Mouse (Mus musculus): ENCODE data around the gene Gps1. TPM values are rescaled to one million over a fixed set of nuclear protein-coding genes. Genes with fewer than 3 reads are reported as not detected.

Gene Gps1
- total and polyA plus RNA-seq, 3 experiments = 158 to 184 (median 174) TPM

- in situ Hi-C loops (cut with MboI; ENCODE audit: low pct_ligation_motif_present, low pct_unique_long_range_greater_than_20kb, low sequenced_read_pairs) = no loop called here
These were observed 28.0 kb downstream of the Gps1 start for GRCm38 (mm10) chr11:120812068-120812467.

DNA sequence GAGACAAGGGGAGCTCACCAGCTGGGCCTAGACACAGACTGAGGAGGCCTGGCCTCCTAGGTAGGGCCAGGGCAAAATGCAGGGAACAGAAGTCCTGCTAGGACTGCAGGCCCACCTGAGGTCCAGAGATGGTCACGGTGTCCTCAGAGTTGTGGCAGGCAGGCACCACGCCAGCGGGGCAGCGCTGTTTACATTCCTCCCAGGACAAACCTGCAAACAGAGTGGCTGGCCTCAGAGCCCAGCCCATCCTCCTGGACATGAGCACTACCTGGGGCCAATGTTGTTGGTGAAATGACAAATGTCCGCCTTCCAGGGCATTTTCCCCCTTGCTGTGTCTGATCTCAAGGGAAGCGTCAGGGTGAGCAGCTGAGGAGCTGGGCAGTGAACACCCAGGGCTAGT is 33.3 kb downstream of the Gps1 start:
- H3K4me2 ChIP-seq (ENCODE audit: insufficient read depth, low read depth, poor library complexity, severe bottlenecking) = no peak overlapping the region
- TF ChIP-seq E2F4 (IDR thresholded peaks at IDR 0.05; ENCODE audit: insufficient replicate concordance, low read depth, low read length) (no peak), JUN (IDR thresholded peaks at IDR 0.05; ENCODE audit: insufficient read depth, low read depth, low read length) (no peak), POLR2AphosphoS2 (IDR thresholded peaks at IDR 0.05; ENCODE audit: low read depth, low read length) (no peak), SIN3A (IDR thresholded peaks at IDR 0.05; ENCODE audit: low read length) (no peak), KAT2A (IDR thresholded peaks at IDR 0.05; ENCODE audit: insufficient replicate concordance, low read length) (no peak), CHD2 (IDR thresholded peaks at IDR 0.05; ENCODE audit: low read length) (no peak), NELFE (IDR thresholded peaks at IDR 0.05; ENCODE audit: low read depth, low read length) (no peak), RCOR1 (conservative IDR thresholded peaks at IDR 0.05; ENCODE audit: low read depth, low read length) (no peak), TCF12 (IDR thresholded peaks at IDR 0.05; ENCODE audit: low read depth, low read length) (no peak)
- dilution Hi-C loops (cut with MboI; ENCODE audit: extremely low pct_ligation_motif_present, extremely low pct_unique_long_range_greater_than_20kb, low sequenced_read_pairs) (no loop called here), in situ Hi-C loops (cut with MboI; ENCODE audit: low pct_ligation_motif_present, low pct_unique_long_range_greater_than_20kb, low sequenced_read_pairs) (no loop called here)
- H3K9ac ChIP-seq (ENCODE audit: insufficient read depth, low read depth) = no peak overlapping the region
- H3K9me3 ChIP-seq (replicated peaks; ENCODE audit: low read length) = no peaks in the 10 kb centered on the region
- no peak for DNase-seq (ENCODE audit: extremely low read depth)
- H3K4me3 ChIP-seq (replicated peaks in 1 of 3; ENCODE audit: low read depth in 2 of 3, low read length in 2 of 3, poor library complexity in 1 of 3) = no peak overlapping the region
- peaks cover 22% of the 10 kb centered on the region for H3K79me2 ChIP-seq (replicated peaks; ENCODE audit: control insufficient read depth, extremely low read depth, insufficient read depth, poor library complexity, severe bottlenecking)
- no peak overlapping the region for H3K27ac ChIP-seq (ENCODE audit: insufficient read depth, low read depth)
- H3K36me3 ChIP-seq (replicated peaks in 1 of 2; ENCODE audit: control insufficient read depth in 1 of 2, insufficient read depth in 1 of 2, low read length in 1 of 2) = peaks cover 93 to 100% of the 10 kb centered on the region in 2 experiments
- no peaks in the 10 kb centered on the region for H3K27me3 ChIP-seq (replicated peaks)
- peaks cover 9 to 18% of the 10 kb centered on the region in 2 experiments for H3K4me1 ChIP-seq (ENCODE audit: control insufficient read depth in 1 of 2, insufficient read depth in 2 of 2)

More at GRCm38 (mm10) chr11:120812068-120812467, 28.0 kb downstream of the Gps1 start:
- dilution Hi-C loops (cut with MboI; ENCODE audit: extremely low pct_ligation_motif_present, extremely low pct_unique_long_range_greater_than_20kb, low sequenced_read_pairs) = no loop called here
- peaks cover 100% of the 10 kb centered on the region in 2 experiments for H3K36me3 ChIP-seq (replicated peaks in 1 of 2; ENCODE audit: control insufficient read depth in 1 of 2, insufficient read depth in 1 of 2, low read length in 1 of 2)
- no peak overlapping the region for H3K27ac ChIP-seq (ENCODE audit: insufficient read depth, low read depth)
- no peaks in the 10 kb centered on the region for H3K27me3 ChIP-seq (replicated peaks)
- no peak overlapping the region for H3K4me3 ChIP-seq (replicated peaks in 1 of 3; ENCODE audit: low read depth in 2 of 3, low read length in 2 of 3, poor library complexity in 1 of 3)
- TF ChIP-seq RAD21 (IDR thresholded peaks at IDR 0.05; ENCODE audit: low read depth, low read length) (no peak), RCOR1 (conservative IDR thresholded peaks at IDR 0.05; ENCODE audit: low read depth, low read length) (no peak), USF2 (conservative IDR thresholded peaks at IDR 0.05; ENCODE audit: low read depth, low read length) (no peak), BHLHE40 (IDR thresholded peaks at IDR 0.05; ENCODE audit: low read depth, low read length) (no peak), PAX5 (IDR thresholded peaks at IDR 0.05; ENCODE audit: low read length) (no peak), MAZ (IDR thresholded peaks at IDR 0.05; ENCODE audit: low read depth, low read length) (no peak), ZMIZ1 (IDR thresholded peaks at IDR 0.05; ENCODE audit: low read depth, low read length) (no peak), TBP (conservative IDR thresholded peaks at IDR 0.05; ENCODE audit: low read depth, low read length) (no peak), CHD1 (IDR thresholded peaks at IDR 0.05; ENCODE audit: low read depth, low read length) (no peak), CTCF (conservative IDR thresholded peaks at IDR 0.05 in 1 of 2, IDR thresholded peaks at IDR 0.05 in 1 of 2; ENCODE audit: low read depth in 2 of 2, low read length in 2 of 2) (no peak), ZC3H11A (IDR thresholded peaks at IDR 0.05; ENCODE audit: low read depth, low read length) (no peak), JUN (IDR thresholded peaks at IDR 0.05; ENCODE audit: insufficient read depth, low read depth, low read length) (no peak), ETS1 (conservative IDR thresholded peaks at IDR 0.05; ENCODE audit: low read depth, low read length) (no peak), EP300 (IDR thresholded peaks at IDR 0.05; ENCODE audit: low read length) (no peak), TCF12 (IDR thresholded peaks at IDR 0.05; ENCODE audit: low read depth, low read length) (no peak), GABPA (IDR thresholded peaks at IDR 0.05; ENCODE audit: insufficient replicate concordance, low read depth, low read length) (no peak), POLR2AphosphoS2 (IDR thresholded peaks at IDR 0.05; ENCODE audit: low read depth, low read length) (no peak)
- no peak overlapping the region for H3K4me2 ChIP-seq (ENCODE audit: insufficient read depth, low read depth, poor library complexity, severe bottlenecking)
- no peak for DNase-seq (ENCODE audit: extremely low read depth)
- H3K9ac ChIP-seq (ENCODE audit: insufficient read depth, low read depth) = no peak overlapping the region
- H3K79me2 ChIP-seq (replicated peaks; ENCODE audit: control insufficient read depth, extremely low read depth, insufficient read depth, poor library complexity, severe bottlenecking) = no peaks in the 10 kb centered on the region
- H3K4me1 ChIP-seq (ENCODE audit: control insufficient read depth in 1 of 2, insufficient read depth in 2 of 2) = no peaks in the 10 kb centered on the region
- no peaks in the 10 kb centered on the region for H3K9me3 ChIP-seq (replicated peaks; ENCODE audit: low read length)

All from CH12.LX (cell line).